Mouse (Mus musculus) CH12.LX (cell line): ENCODE data around the gene Plod3. TPM values are rescaled to one million over a fixed set of nuclear protein-coding genes. Genes with fewer than 3 reads are reported as not detected.

Experiments used
- DNase-seq: peaks from one replicate; pipeline ENCODE4 v3.0.0-alpha.2; 2013; ENCODE audit errors: extremely low read depth
- H3K27ac ChIP-seq: 2 replicates; pipeline ENCODE4 v1.5.1; 2012; ENCODE audit warnings: low read depth, mild to moderate bottlenecking, control low read depth, moderate library complexity; ENCODE audit not compliant: insufficient read depth
- H3K27me3 ChIP-seq: replicated peaks from 2 replicates; pipeline ENCODE3; 2012; ENCODE audit warnings: inconsistent platforms
- H3K36me3 ChIP-seq, 2 experiments: replicated peaks in 1 of 2; 2 replicates each; pipeline versions ENCODE3 to v1.6.1; 2012; ENCODE audit warnings: inconsistent platforms in 1 of 2, low read length in 1 of 2, mild to moderate bottlenecking in 1 of 2, mixed read lengths in 1 of 2, moderate library complexity in 1 of 2; ENCODE audit not compliant: control insufficient read depth in 1 of 2, insufficient read depth in 1 of 2
- H3K4me1 ChIP-seq, 2 experiments: 2 replicates each; pipeline ENCODE4 v1.6.1; 2012; ENCODE audit warnings: inconsistent platforms in 1 of 2, moderate library complexity in 1 of 2; ENCODE audit not compliant: insufficient read depth in 2 of 2, control insufficient read depth in 1 of 2
- H3K4me2 ChIP-seq: 2 replicates; pipeline ENCODE4 v1.6.1; 2012; ENCODE audit warnings: low read depth, mild to moderate bottlenecking, control low read depth; ENCODE audit not compliant: poor library complexity, insufficient read depth, severe bottlenecking
- H3K4me3 ChIP-seq, 3 experiments: fragments of 150-350 bp in 1 of 3; sonication (generic) in 1 of 3; replicated peaks in 1 of 3; 2 replicates each; pipeline versions ENCODE3 to v1.5.1; 2011 to 2012; ENCODE audit warnings: low read depth in 2 of 3, low read length in 2 of 3, mild to moderate bottlenecking in 2 of 3, moderate library complexity in 2 of 3, control low read depth in 1 of 3, improper control_type of control experiment in 1 of 3, inconsistent platforms in 1 of 3, mixed read lengths in 1 of 3; ENCODE audit not compliant: poor library complexity in 1 of 3
- H3K79me2 ChIP-seq: replicated peaks from 2 replicates; pipeline ENCODE4 v1.6.1; 2012; ENCODE audit warnings: mild to moderate bottlenecking, moderate library complexity; ENCODE audit not compliant: control insufficient read depth, poor library complexity, insufficient read depth, severe bottlenecking; ENCODE audit errors: extremely low read depth
- H3K9ac ChIP-seq: 2 replicates; pipeline ENCODE4 v1.6.1; 2012; ENCODE audit warnings: low read depth, mild to moderate bottlenecking, control low read depth, moderate library complexity; ENCODE audit not compliant: insufficient read depth
- H3K9me3 ChIP-seq: replicated peaks from 2 replicates; pipeline ENCODE3; 2012; ENCODE audit warnings: low read length, inconsistent platforms, mixed read lengths
- BHLHE40 ChIP-seq: IDR thresholded peaks from 2 replicates; pipeline ENCODE4 v1.6.1; 2011; ENCODE audit warnings: mild to moderate bottlenecking, low read depth, low read length, improper control_type of control experiment
- CHD1 ChIP-seq: IDR thresholded peaks from 2 replicates; pipeline ENCODE4 v1.6.1; 2012; ENCODE audit warnings: low read depth, low read length, improper control_type of control experiment, inconsistent platforms
- CTCF ChIP-seq, 2 experiments: IDR thresholded peaks in 1 of 2; conservative IDR thresholded peaks in 1 of 2; 2 replicates each; pipeline ENCODE4 v1.5.1; 2011 to 2012; ENCODE audit warnings: low read depth in 2 of 2, low read length in 2 of 2, improper control_type of control experiment in 1 of 2, inconsistent platforms in 1 of 2, mild to moderate bottlenecking in 1 of 2, moderate library complexity in 1 of 2
- ELF1 ChIP-seq: IDR thresholded peaks from 2 replicates; pipeline ENCODE4 v1.6.1; 2014; ENCODE audit warnings: low read depth, mild to moderate bottlenecking, inconsistent platforms, low read length, improper control_type of control experiment
- EP300 ChIP-seq: IDR thresholded peaks from 2 replicates; pipeline ENCODE4 v1.6.1; 2011; ENCODE audit warnings: low read length, improper control_type of control experiment
- ETS1 ChIP-seq: conservative IDR thresholded peaks from 2 replicates; pipeline ENCODE4 v1.6.1; 2012; ENCODE audit warnings: low read depth, mild to moderate bottlenecking, inconsistent platforms, low read length, improper control_type of control experiment, moderate library complexity
- GABPA ChIP-seq: IDR thresholded peaks from 2 replicates; pipeline ENCODE4 v1.6.1; 2012; ENCODE audit warnings: low read depth, low read length, improper control_type of control experiment, inconsistent platforms; ENCODE audit not compliant: insufficient replicate concordance
- HCFC1 ChIP-seq: IDR thresholded peaks from 2 replicates; pipeline ENCODE4 v1.6.1; 2012; ENCODE audit warnings: low read depth, mild to moderate bottlenecking, inconsistent platforms, low read length, improper control_type of control experiment
- IRF4 ChIP-seq: IDR thresholded peaks from 2 replicates; pipeline ENCODE4 v1.6.1; 2014; ENCODE audit warnings: low read depth, mild to moderate bottlenecking, inconsistent platforms, low read length, improper control_type of control experiment
- JUN ChIP-seq: IDR thresholded peaks from 2 replicates; pipeline ENCODE4 v1.6.1; 2011; ENCODE audit warnings: low read depth, mild to moderate bottlenecking, low read length, improper control_type of control experiment, moderate library complexity; ENCODE audit not compliant: insufficient read depth
- JUND ChIP-seq: conservative IDR thresholded peaks from 2 replicates; pipeline ENCODE4 v1.6.1; 2011; ENCODE audit warnings: low read depth, low read length, improper control_type of control experiment
- KAT2A ChIP-seq: IDR thresholded peaks from 2 replicates; pipeline ENCODE4 v1.6.1; 2012; ENCODE audit warnings: low read length, improper control_type of control experiment, inconsistent platforms; ENCODE audit not compliant: insufficient replicate concordance
- MAX ChIP-seq: IDR thresholded peaks from 2 replicates; pipeline ENCODE4 v1.6.1; 2011; ENCODE audit warnings: low read length, improper control_type of control experiment
- MAZ ChIP-seq: IDR thresholded peaks from 2 replicates; pipeline ENCODE4 v1.6.1; 2012; ENCODE audit warnings: low read depth, mild to moderate bottlenecking, inconsistent platforms, low read length, improper control_type of control experiment, moderate library complexity
- MEF2A ChIP-seq: IDR thresholded peaks from 2 replicates; pipeline ENCODE4 v1.6.1; 2014; ENCODE audit warnings: low read depth, mild to moderate bottlenecking, inconsistent platforms, low read length, improper control_type of control experiment, borderline replicate concordance
- MYC ChIP-seq: IDR thresholded peaks from 2 replicates; pipeline ENCODE4 v1.6.1; 2011; ENCODE audit warnings: low read depth, mild to moderate bottlenecking, improper control_type of control experiment, low read length
- NELFE ChIP-seq: IDR thresholded peaks from 2 replicates; pipeline ENCODE4 v1.6.1; 2011; ENCODE audit warnings: low read depth, low read length, improper control_type of control experiment
- NRF1 ChIP-seq: IDR thresholded peaks from 2 replicates; pipeline ENCODE4 v1.6.1; 2014; ENCODE audit warnings: low read depth, mild to moderate bottlenecking, inconsistent platforms, low read length, improper control_type of control experiment, moderate library complexity
- PAX5 ChIP-seq: IDR thresholded peaks from 2 replicates; pipeline ENCODE4 v1.6.1; 2012; ENCODE audit warnings: low read length, inconsistent platforms, mixed read lengths
- POLR2AphosphoS2 ChIP-seq: IDR thresholded peaks from 2 replicates; pipeline ENCODE4 v1.6.1; 2011; ENCODE audit warnings: low read depth, low read length, improper control_type of control experiment
- SIN3A ChIP-seq: IDR thresholded peaks from 2 replicates; pipeline ENCODE4 v1.6.1; 2012; ENCODE audit warnings: low read length, improper control_type of control experiment, inconsistent platforms
- TCF12 ChIP-seq: IDR thresholded peaks from 2 replicates; pipeline ENCODE4 v1.6.1; 2014; ENCODE audit warnings: low read depth, mild to moderate bottlenecking, inconsistent platforms, low read length, improper control_type of control experiment
- USF1 ChIP-seq: IDR thresholded peaks from 2 replicates; pipeline ENCODE4 v1.6.1; 2014; ENCODE audit warnings: low read depth, mild to moderate bottlenecking, inconsistent platforms, low read length, improper control_type of control experiment
- USF2 ChIP-seq: conservative IDR thresholded peaks from 2 replicates; pipeline ENCODE4 v1.6.1; 2011; ENCODE audit warnings: low read depth, low read length, improper control_type of control experiment
- ZC3H11A ChIP-seq: IDR thresholded peaks from 2 replicates; pipeline ENCODE4 v1.6.1; 2012; ENCODE audit warnings: low read depth, mild to moderate bottlenecking, inconsistent platforms, low read length, improper control_type of control experiment
- ZMIZ1 ChIP-seq: IDR thresholded peaks from 2 replicates; pipeline ENCODE4 v1.6.1; 2012; ENCODE audit warnings: low read depth, mild to moderate bottlenecking, inconsistent platforms, low read length, improper control_type of control experiment
- ZNF384 ChIP-seq: IDR thresholded peaks from 2 replicates; pipeline ENCODE4 v1.6.1; 2012; ENCODE audit warnings: low read depth, low read length, improper control_type of control experiment, inconsistent platforms
- dilution Hi-C: fragments of 300-500 bp; cut with MboI; formaldehyde crosslinking; loops from 2 replicates; pipeline ENCODE4 v1.14.3; 2020; ENCODE audit warnings: low sequenced_read_pairs; ENCODE audit not compliant: extremely low pct_unique_long_range_greater_than_20kb, extremely low pct_ligation_motif_present
- in situ Hi-C: fragments of 300-500 bp; cut with MboI; formaldehyde crosslinking; loops from 3 replicates; pipeline ENCODE4 v1.14.3; 2019; ENCODE audit warnings: low sequenced_read_pairs, low pct_ligation_motif_present, low pct_unique_long_range_greater_than_20kb, mixed read lengths
- polyA plus RNA-seq: library from polyadenylated mRNA; unstranded; fragments of >175 nt; gene quantifications from 2 replicates; pipeline ENCODE4 v1.2.1, GENCODE M21; 2012; ENCODE audit warnings: low read depth; ENCODE audit not compliant: insufficient read length
- total RNA-seq, 2 experiments: library from RNA; depleted of rRNA; stranded (reverse); fragments of 300-350 nt in 1 of 2; fragments of >200 nt in 1 of 2; gene quantifications; 2 replicates each; pipeline ENCODE4 v1.2.3; 2012 to 2014

Gene Plod3
- total and polyA plus RNA-seq, 3 experiments, result 8.8 to 45.2 (median 23.6) TPM

GRCm38 (mm10) chr5:137025132-137025531 is 38.3 kb downstream of the Plod3 start (continued):
- TF ChIP-seq ZC3H11A (no peak), JUN (no peak), PAX5 (no peak), CTCF (conservative IDR thresholded peaks at IDR 0.05 in 1 of 2, IDR thresholded peaks at IDR 0.05 in 1 of 2; ENCODE audit: low read depth in 2 of 2, low read length in 2 of 2) (peak; percentile 42 to 87; a peak in 3 of 4 replicates), ETS1 (no peak), USF2 (no peak), NELFE (0 out of 2 replicates have a peak, but pooled peaks have one; percentile 29), ELF1 (peak; percentile 53), BHLHE40 (peak; percentile 38; the same call in 1 of the 2 replicates), JUND (no peak), IRF4 (peak; percentile 30; the same call in 1 of the 2 replicates), KAT2A (no peak), GABPA (no peak), MAX (peak; percentile 34; the same call in 1 of the 2 replicates), SIN3A (peak; percentile 48; the same call in 1 of the 2 replicates), NRF1 (0 out of 2 replicates have a peak, but pooled peaks have one; percentile 16), MYC (no peak; the same call in 1 of the 2 replicates)

GRCm38 (mm10) chr5:137026092-137026491 is 39.3 kb downstream of the Plod3 start, which contains the start of gene Vgf:
Gene Vgf, plus strand, starts transcription at chr5:137026392.
- in situ Hi-C loops (loop anchor here (10.0 kb wide), 1 partner anchor 89 kb away; the partner anchor contains the start of gene Trim56), dilution Hi-C loops (no loop called here)
- no peak for TF ChIP-seq MYC
- no peak for TF ChIP-seq ZMIZ1
- no peak for TF ChIP-seq TCF12
- TF ChIP-seq BHLHE40, result no peak
- no peak for TF ChIP-seq USF1
- no peak for TF ChIP-seq USF2
- TF ChIP-seq GABPA, result no peak
- no peak for TF ChIP-seq CHD1
- TF ChIP-seq NELFE, result no peak
- TF ChIP-seq EP300, result no peak
- no peak for TF ChIP-seq KAT2A
- TF ChIP-seq MAZ, result no peak
- no peak for TF ChIP-seq ZNF384
- no peak for TF ChIP-seq NRF1
- no peak for TF ChIP-seq POLR2AphosphoS2
- no peak for TF ChIP-seq MEF2A
- no peak for TF ChIP-seq HCFC1
- TF ChIP-seq, all 38 proteins: peak for 0

More at GRCm38 (mm10) chr5:137026092-137026491, 39.3 kb downstream of the Plod3 start, which contains the start of gene Vgf:
- Histone ChIP-seq H3K27ac (no peak within 1 kb of the TSS), H3K27me3 (peaks cover 87% of the 10 kb centered on the region), H3K4me2 (peak within 1 kb of the TSS; percentile 65), H3K4me3 (peak within 1 kb of the TSS in 1 of 3 experiments; percentile 23), H3K36me3 (no peaks in the 10 kb centered on the region), H3K9me3 (peaks cover 16% of the 10 kb centered on the region), H3K79me2 (no peaks in the 10 kb centered on the region), H3K9ac (no peak within 1 kb of the TSS), H3K4me1 (peaks cover 8 to 19% of the 10 kb centered on the region in 2 experiments)
- DNase-seq, result no peak
